Mouse (Mus musculus): ENCODE data around the gene Nat14.

- TF ChIP-seq MAFK (IDR thresholded peaks at IDR 0.05; ENCODE audit: insufficient read depth, low read depth, low read length) = no peak
- no peak for TF ChIP-seq CHD2 (IDR thresholded peaks at IDR 0.05; ENCODE audit: low read depth, low read length)
- TF ChIP-seq HCFC1 (IDR thresholded peaks at IDR 0.05; ENCODE audit: borderline replicate concordance, insufficient read depth, low read length) = no peak
These were observed 28.9 kb downstream of the Nat14 start for GRCm38 (mm10) chr7:4950561-4951342.

Data from ES-E14 (cell line).